Mouse (Mus musculus) stomach, postnatal 0 days (tissue): ENCODE measurements around the gene Pdzd2. TPM values are rescaled to one million over a fixed set of nuclear protein-coding genes. Genes with fewer than 3 reads are reported as not detected.
A peak's percentile ranks its signal among the peaks of the same experiment; 100 is the strongest.

Experiments
- ATAC-seq: fragments of 200-750 bp; cut with Nextera tagmentation; 2 replicates; pipeline ENCODE4 v1.8.0; 2017; ENCODE audit not compliant: low FRiP score, low TSS enrichment
- DNase-seq: peaks from one replicate; pipeline ENCODE4 v3.0.0-alpha.2; 2016; ENCODE audit warnings: low spot score
- H3K27ac ChIP-seq: fragments of 300-500 bp; sonication (generic); replicated peaks from 2 replicates; pipeline ENCODE4 v1.5.1; 2014; ENCODE audit warnings: mild to moderate bottlenecking, control low read depth
- H3K27me3 ChIP-seq: fragments of 300-500 bp; sonication (generic); 2 replicates; pipeline ENCODE4 v1.6.1; 2014; ENCODE audit warnings: low read length; ENCODE audit not compliant: control insufficient read depth, insufficient read depth
- H3K36me3 ChIP-seq: fragments of 300-500 bp; sonication (generic); 2 replicates; pipeline ENCODE4 v1.6.1; 2014; ENCODE audit warnings: low read length, mixed read lengths; ENCODE audit not compliant: control insufficient read depth, insufficient read depth
- H3K4me1 ChIP-seq: fragments of 300-500 bp; sonication (generic); replicated peaks from 2 replicates; pipeline ENCODE4 v1.6.1; 2014; ENCODE audit warnings: antibody characterized with exemption; ENCODE audit not compliant: control insufficient read depth, insufficient read depth
- H3K4me2 ChIP-seq: fragments of 300-500 bp; sonication (generic); replicated peaks from 2 replicates; pipeline ENCODE4 v1.6.1; 2014; ENCODE audit warnings: low read depth, mild to moderate bottlenecking, control low read depth, moderate library complexity
- H3K4me3 ChIP-seq: fragments of 300-500 bp; sonication (generic); 2 replicates; pipeline ENCODE4 v1.5.1; 2014; ENCODE audit warnings: low read depth, low read length, control low read depth
- H3K9ac ChIP-seq: fragments of 300-500 bp; sonication (generic); 2 replicates; pipeline ENCODE4 v1.6.1; 2014; ENCODE audit warnings: mild to moderate bottlenecking, low read length, control low read depth, mixed read lengths
- H3K9me3 ChIP-seq: fragments of 300-500 bp; sonication (generic); 2 replicates; pipeline ENCODE4 v1.6.1; 2016; ENCODE audit warnings: low read length; ENCODE audit not compliant: control insufficient read depth
- CTCF ChIP-seq: IDR thresholded peaks from 2 replicates; pipeline ENCODE4 v1.5.1; 2016; ENCODE audit warnings: antibody characterized with exemption, low read depth, mild to moderate bottlenecking, moderate library complexity
- EP300 ChIP-seq: optimal IDR thresholded peaks from 2 replicates; pipeline ENCODE3; 2016; ENCODE audit warnings: antibody characterized with exemption
- WGBS: fragments of 180-500 bp; shearing (Covaris S2); extraction: QIAGEN DNeasy Blood & Tissue Kit; methylation state at CpG from one replicate; pipeline ENCODE4 v1.1.7; 2014; 5-methylcytosine and 5-hydroxymethylcytosine counted together
- polyA plus RNA-seq: library from polyadenylated mRNA; unstranded; fragments of >200 nt; fragmentation: Nextera tagmentation; extraction: Ambion mirVana; gene quantifications from 2 replicates; pipeline ENCODE4 v1.2.1, GENCODE M21; 2015

Gene Pdzd2
- polyA plus RNA-seq, 1 experiment from 2014 or later = 19.1 TPM

- WGBS = 78% methylated on average over 6 of the region's 6 CpGs
- Histone ChIP-seq H3K36me3 (no peaks in the 10 kb centered on the region), H3K27me3 (no peaks in the 10 kb centered on the region), H3K4me2 (no peak overlapping the region), H3K9me3 (no peaks in the 10 kb centered on the region), H3K4me1 (peaks cover 5% of the 10 kb centered on the region), H3K4me3 (no peak overlapping the region), H3K27ac (no peak overlapping the region), H3K9ac (no peak overlapping the region)
- TF ChIP-seq EP300 = no peak
- TF ChIP-seq CTCF = no peak
- ATAC-seq (no peak), DNase-seq (no peak)
These were observed 365.8 kb downstream of the Pdzd2 start for GRCm38 (mm10) chr15:12373918-12374317.

DNA sequence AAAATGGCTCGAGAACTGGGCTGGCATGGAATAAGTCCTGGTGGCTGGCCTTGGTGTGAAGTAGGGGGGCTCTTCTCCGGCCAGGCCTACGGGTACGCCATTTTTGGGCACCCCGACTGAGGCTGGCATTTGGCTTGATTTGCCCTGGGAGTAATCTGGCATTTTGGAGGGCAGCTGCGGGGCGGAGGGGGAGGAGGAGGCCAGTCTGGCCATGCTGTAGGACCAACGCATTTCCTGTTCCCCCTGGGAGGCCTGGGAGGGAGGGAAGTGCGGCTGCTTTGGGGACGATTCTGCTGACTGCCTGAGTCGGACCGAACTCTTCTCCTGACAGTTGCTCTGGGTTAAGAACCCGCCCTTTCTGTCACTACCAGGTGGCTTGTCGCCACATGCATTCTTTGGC, 366.2 kb downstream of the Pdzd2 start:
- Histone ChIP-seq H3K4me3 (no peak overlapping the region), H3K4me1 (peaks cover 5% of the 10 kb centered on the region), H3K9ac (no peak overlapping the region), H3K4me2 (no peak overlapping the region), H3K27ac (no peak overlapping the region), H3K27me3 (no peaks in the 10 kb centered on the region), H3K9me3 (no peaks in the 10 kb centered on the region), H3K36me3 (no peaks in the 10 kb centered on the region)
- TF ChIP-seq CTCF (no peak), EP300 (no peak)
- 75% methylated on average over 14 of the region's 14 CpGs for WGBS
- ATAC-seq (no peak), DNase-seq (no peak)

GRCm38 (mm10) chr15:12371183-12371582, 368.5 kb downstream of the Pdzd2 start:
- 6% methylated on average over 8 of the region's 8 CpGs for WGBS
- Histone ChIP-seq H3K4me1 (peaks cover 4% of the 10 kb centered on the region), H3K36me3 (no peaks in the 10 kb centered on the region), H3K27ac (no peak overlapping the region), H3K27me3 (no peaks in the 10 kb centered on the region), H3K4me2 (no peak overlapping the region), H3K4me3 (no peak overlapping the region), H3K9me3 (no peaks in the 10 kb centered on the region), H3K9ac (no peak overlapping the region)
- ATAC-seq = peak; percentile 55
- TF ChIP-seq CTCF (peak; percentile 92), EP300 (no peak)
- peak; percentile 75 for DNase-seq

DNA sequence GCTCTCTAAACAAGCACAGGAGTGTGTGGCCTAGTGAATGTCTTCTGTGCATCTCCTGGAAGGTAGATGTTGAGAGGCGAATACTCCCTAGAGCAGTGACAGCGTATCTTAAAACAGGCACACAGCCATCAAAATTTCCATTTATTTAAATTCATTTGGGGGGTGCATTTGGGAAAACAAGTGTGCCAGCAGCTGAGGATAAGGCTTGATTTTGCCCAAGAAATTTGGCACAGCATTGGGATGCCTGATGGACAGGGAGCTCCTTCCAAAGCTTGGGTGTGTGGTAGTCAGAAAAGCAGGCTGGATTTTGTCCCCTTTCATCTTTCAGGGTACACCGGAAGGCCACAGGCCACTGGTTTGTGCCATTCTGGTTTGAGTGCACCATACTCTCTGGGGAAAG, 369.6 kb downstream of the Pdzd2 start:
- H3K27me3 ChIP-seq = no peaks in the 10 kb centered on the region
- ATAC-seq = no peak
- WGBS = 97% methylated on average over 3 of the region's 3 CpGs

GRCm38 (mm10) chr15:12368850-12369249, 370.9 kb downstream of the Pdzd2 start:
- WGBS = 90% methylated on average over 4 of the region's 4 CpGs
- no peak overlapping the region for H3K4me2 ChIP-seq
- no peak overlapping the region for H3K4me3 ChIP-seq
- TF ChIP-seq CTCF (no peak), EP300 (no peak)
- H3K27ac ChIP-seq = no peak overlapping the region
- DNase-seq = no peak
- no peak for ATAC-seq
- no peaks in the 10 kb centered on the region for H3K27me3 ChIP-seq
- no peak overlapping the region for H3K9ac ChIP-seq
- H3K4me1 ChIP-seq = no peaks in the 10 kb centered on the region
- no peaks in the 10 kb centered on the region for H3K9me3 ChIP-seq
- H3K36me3 ChIP-seq = no peaks in the 10 kb centered on the region; the same call in 1 of the 2 replicates

More for the DNA sequence above, 369.6 kb downstream of the Pdzd2 start:
- no peak for TF ChIP-seq CTCF
- TF ChIP-seq EP300 = no peak
- H3K4me1 ChIP-seq = no peaks in the 10 kb centered on the region
- no peaks in the 10 kb centered on the region; the same call in 1 of the 2 replicates for H3K36me3 ChIP-seq
- H3K9me3 ChIP-seq = no peaks in the 10 kb centered on the region
- no peak for DNase-seq
- no peak overlapping the region for H3K4me2 ChIP-seq
- H3K4me3 ChIP-seq = no peak overlapping the region
- no peak overlapping the region for H3K27ac ChIP-seq
- no peak overlapping the region for H3K9ac ChIP-seq

DNA sequence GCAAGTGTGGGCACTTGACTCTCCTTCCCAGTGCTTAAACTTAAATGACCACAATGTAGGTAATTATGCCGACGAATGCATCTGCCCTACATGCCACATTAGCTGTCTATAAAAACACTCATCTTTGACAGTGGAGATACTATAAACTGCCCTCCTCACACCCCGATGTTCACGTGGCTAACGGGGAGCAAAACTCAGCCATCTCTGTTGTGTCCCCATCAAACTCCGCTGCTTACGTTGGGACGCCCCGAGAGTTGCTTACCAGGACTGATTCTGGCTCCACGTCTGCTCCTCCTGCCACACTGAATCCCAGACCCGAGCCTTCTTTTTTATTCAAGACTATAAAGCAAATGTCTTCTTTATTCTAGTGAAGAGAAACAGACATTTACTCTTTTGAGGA, 371.4 kb downstream of the Pdzd2 start:
- Histone ChIP-seq H3K27me3 (no peaks in the 10 kb centered on the region), H3K4me2 (no peak overlapping the region), H3K9me3 (no peaks in the 10 kb centered on the region), H3K27ac (0 out of 2 replicates have a peak overlapping the region, but pooled peaks have one; percentile 45), H3K4me1 (no peaks in the 10 kb centered on the region), H3K36me3 (no peaks in the 10 kb centered on the region; the same call in 1 of the 2 replicates), H3K9ac (no peak overlapping the region), H3K4me3 (no peak overlapping the region)
- DNase-seq (no peak), ATAC-seq (no peak)
- 80% methylated on average over 11 of the region's 11 CpGs for WGBS
- no peak for TF ChIP-seq CTCF
- TF ChIP-seq EP300 = no peak
